Mouse (Mus musculus) spleen, embryonic (tissue): ENCODE results near the gene Enkd1.

Experiments used
- CTCF ChIA-PET: fragments of 350-600 bp; sonication (Branson Sonifier 250); formaldehyde crosslinking; loops from one replicate; lab custom pipeline; 2022; lab: Charles Lee

Enkd1 gene

GRCm38 (mm10) chr8:105702731-105703415 lies 5.1 kb downstream of the Enkd1 start:
- CTCF ChIA-PET = no interaction called here

GRCm38 (mm10) chr8:105702001-105702401 lies 6.0 kb downstream of the Enkd1 start:
- CTCF ChIA-PET = interaction anchor here (0.6 kb wide), 1 partner anchor 103 kb away, joined by 3 read pairs; no protein-coding TSS in a partner anchor

- CTCF ChIA-PET = interaction anchor here (0.6 kb wide), 1 partner anchor 103 kb away, joined by 3 read pairs; no protein-coding TSS in a partner anchor
These were observed 6.8 kb downstream of the Enkd1 start, which contains the start of the genes Acd and Pard6a for GRCm38 (mm10) chr8:105700966-105701824. Gene Acd (minus strand): TSS chr8:105701102. Gene Pard6a (plus strand): TSS chr8:105701148.

GRCm38 (mm10) chr8:105700566-105700965 lies 7.4 kb downstream of the Enkd1 start:
- CTCF ChIA-PET = interaction anchor here (0.6 kb wide), 1 partner anchor 76 kb away, joined by 4 read pairs; no protein-coding TSS in a partner anchor

GRCm38 (mm10) chr8:105699488-105700215 lies 8.4 kb downstream of the Enkd1 start:
- CTCF ChIA-PET = interaction anchor here (0.6 kb wide), 1 partner anchor 75 kb away, joined by 4 read pairs; no protein-coding TSS in a partner anchor

- CTCF ChIA-PET = no interaction called here
These were observed 9.3 kb downstream of the Enkd1 start for GRCm38 (mm10) chr8:105698734-105699133.

- CTCF ChIA-PET = no interaction called here
These were observed 10.7 kb downstream of the Enkd1 start for GRCm38 (mm10) chr8:105697196-105697780.

GRCm38 (mm10) chr8:105695080-105695780 lies 12.8 kb downstream of the Enkd1 start:
- CTCF ChIA-PET = interaction anchor here (0.5 kb wide), 1 partner anchor 119 kb away, joined by 5 read pairs; no protein-coding TSS in a partner anchor

GRCm38 (mm10) chr8:105694051-105694799 lies 13.8 kb downstream of the Enkd1 start:
- CTCF ChIA-PET = no interaction called here

GRCm38 (mm10) chr8:105693648-105694047 lies 14.4 kb downstream of the Enkd1 start:
- CTCF ChIA-PET = no interaction called here

- CTCF ChIA-PET = no interaction called here
These were observed 15.4 kb downstream of the Enkd1 start for GRCm38 (mm10) chr8:105692449-105693182.

GRCm38 (mm10) chr8:105690978-105691377 lies 17.0 kb downstream of the Enkd1 start:
- CTCF ChIA-PET = no interaction called here

GRCm38 (mm10) chr8:105689983-105690360 lies 18.0 kb downstream of the Enkd1 start:
- CTCF ChIA-PET = no interaction called here

GRCm38 (mm10) chr8:105689256-105689982 lies 18.6 kb downstream of the Enkd1 start:
- CTCF ChIA-PET = interaction anchor here (0.6 kb wide), 1 partner anchor 165 kb away, joined by 3 read pairs; no protein-coding TSS in a partner anchor

- CTCF ChIA-PET = no interaction called here
These were observed 19.7 kb downstream of the Enkd1 start for GRCm38 (mm10) chr8:105688242-105688752.

GRCm38 (mm10) chr8:105687512-105687911 lies 20.5 kb downstream of the Enkd1 start:
- CTCF ChIA-PET = interaction anchor here (0.8 kb wide), 1 partner anchor 83 kb away, joined by 3 read pairs; no protein-coding TSS in a partner anchor

GRCm38 (mm10) chr8:105686551-105686950 lies 21.5 kb downstream of the Enkd1 start:
- CTCF ChIA-PET = no interaction called here

- CTCF ChIA-PET = interaction anchor here (0.5 to 1.0 kb wide), 3 partner anchors 21 to 169 kb away, joined by 4 to 14 read pairs (median 6); no protein-coding TSS in a partner anchor
These were observed 22.2 kb downstream of the Enkd1 start, which contains the start of gene Carmil2 for GRCm38 (mm10) chr8:105685796-105686308. Gene Carmil2 (plus strand): TSS chr8:105686274.
